Mouse (Mus musculus) urinary bladder, postnatal 25 days (tissue): ENCODE data around the gene Zfp160.
"Not testable (repeated sequence)": the region's sequence is repeated elsewhere in the genome, so short reads cannot be mapped to it uniquely, and the experiment has no call there.

Experiments used
- DNase-seq: peaks from one replicate; pipeline ENCODE4 v3.0.0; 2022; ENCODE audit warnings: low spot score

The Zfp160 gene

GRCm38 (mm10) chr17:21008382-21009331, at the start of gene Zfp160:
Gene Zfp160, plus strand, starts transcription at chr17:21008903.
- peak; percentile 72 for DNase-seq

- no peak for DNase-seq
These were observed 48.3 kb upstream of the Zfp160 start for GRCm38 (mm10) chr17:20960386-20960785.

- DNase-seq, result no peak
These were observed 43.3 kb upstream of the Zfp160 start for GRCm38 (mm10) chr17:20965421-20965820.

- no peak for DNase-seq
These were observed 42.0 kb upstream of the Zfp160 start for GRCm38 (mm10) chr17:20966681-20967080.

- no peak for DNase-seq
These were observed 15.0 kb upstream of the Zfp160 start for GRCm38 (mm10) chr17:20993716-20994115.

- no peak for DNase-seq
These were observed 12.3 kb upstream of the Zfp160 start, which contains the start of gene Vmn1r233 for GRCm38 (mm10) chr17:20996364-20996763. Gene Vmn1r233, minus strand, starts transcription at chr17:20996464.

- DNase-seq, result no peak
These were observed 1.0 kb downstream of the Zfp160 start for GRCm38 (mm10) chr17:21009726-21010125.

- DNase-seq, result no peak
These were observed 9.8 kb downstream of the Zfp160 start for GRCm38 (mm10) chr17:21018410-21019080.

- DNase-seq, result not testable (repeated sequence)
These were observed 39.3 kb downstream of the Zfp160 start for GRCm38 (mm10) chr17:21048020-21048419.

GRCm38 (mm10) chr17:21050901-21051300, 42.2 kb downstream of the Zfp160 start:
- no peak for DNase-seq

GRCm38 (mm10) chr17:21051341-21051740, 42.6 kb downstream of the Zfp160 start:
- DNase-seq, result not testable (repeated sequence)

GRCm38 (mm10) chr17:21051919-21052318, 43.2 kb downstream of the Zfp160 start:
- not testable (repeated sequence) for DNase-seq

GRCm38 (mm10) chr17:21053267-21053666, 44.6 kb downstream of the Zfp160 start:
- DNase-seq, result no peak

- DNase-seq, result not testable (repeated sequence)
These were observed 46.4 kb downstream of the Zfp160 start for GRCm38 (mm10) chr17:21055111-21055510.

GRCm38 (mm10) chr17:21065501-21065900, 56.8 kb downstream of the Zfp160 start:
- DNase-seq, result no peak

- no peak for DNase-seq
These were observed 58.3 kb downstream of the Zfp160 start for GRCm38 (mm10) chr17:21067036-21067435.

- not testable (repeated sequence) for DNase-seq
These were observed 60.7 kb downstream of the Zfp160 start for GRCm38 (mm10) chr17:21069443-21069842.

GRCm38 (mm10) chr17:21070971-21071370, 62.3 kb downstream of the Zfp160 start:
- not testable (repeated sequence) for DNase-seq
